Mouse (Mus musculus) lung, postnatal 0 days (tissue): ENCODE measurements at regions not wholly inside any gene's neighbourhood (a gene's known extent, or its start where the extent isn't known, plus 50 kb on each side); places are given as distances from the start of the nearest gene placed in this dataset.

Source experiments
- CTCF ChIP-seq: IDR thresholded peaks from 2 replicates; pipeline ENCODE4 v1.5.1; 2016; ENCODE audit warnings: antibody characterized with exemption, mild to moderate bottlenecking
- EP300 ChIP-seq: IDR thresholded peaks from 2 replicates; pipeline ENCODE4 v1.6.1; 2016; ENCODE audit warnings: antibody characterized with exemption, mild to moderate bottlenecking, control low read depth

- no peak for TF ChIP-seq EP300
- TF ChIP-seq CTCF: no peak
These were observed 182.6 kb downstream of the Gm19410 start for GRCm38 (mm10) chr8:35948146-35948545.
